Mouse (Mus musculus): Measurements from ENCODE around the gene Ifi203. TPM values are rescaled to one million over a fixed set of nuclear protein-coding genes. Genes with fewer than 3 reads are reported as not detected.
A peak's percentile ranks its signal among the peaks of the same experiment; 100 is the strongest.
"Not testable (repeated sequence)": the region's sequence is repeated elsewhere in the genome, so short reads cannot be mapped to it uniquely, and the experiment has no call there.

The Ifi203 gene
- total and polyA plus RNA-seq, 3 experiments, result 9.6 to 14.0 (median 10.7) TPM

- intact Hi-C loops (cut with DNase I), result no loop called here
- H3K79me2 ChIP-seq (replicated peaks; ENCODE audit: control insufficient read depth, insufficient read depth, low read length), result no peaks in the 10 kb centered on the region
- H3K4me3 ChIP-seq, result no peak overlapping the region
- WGBS, result 87% methylated on average over 2 of the region's 2 CpGs
- DNase-seq, result no peak
- TF ChIP-seq POLR2A (IDR thresholded peaks at IDR 0.05; ENCODE audit: insufficient read depth, low read depth, low read length), result no peak
- no peak for TF ChIP-seq EP300 (IDR thresholded peaks at IDR 0.05; ENCODE audit: insufficient read depth, low read depth, low read length)
- TF ChIP-seq CTCF (IDR thresholded peaks at IDR 0.05), result no peak
- H3K36me3 ChIP-seq (ENCODE audit: control insufficient read depth, insufficient read depth, low read length), result no peaks in the 10 kb centered on the region
- no peaks in the 10 kb centered on the region for H3K27me3 ChIP-seq (ENCODE audit: control insufficient read depth, insufficient read depth, low read length)
- no peak overlapping the region for H3K9ac ChIP-seq (ENCODE audit: low read depth, low read length)
- no peak overlapping the region for H3K27ac ChIP-seq
- H3K4me1 ChIP-seq (ENCODE audit: control insufficient read depth, insufficient read depth, low read length), result no peaks in the 10 kb centered on the region
Measured at GRCm38 (mm10) chr1:173955071-173955796, 12.8 kb upstream of the Ifi203 start.

- Histone ChIP-seq H3K79me2 (replicated peaks; ENCODE audit: control insufficient read depth, insufficient read depth, low read length) (no peaks in the 10 kb centered on the region), H3K27ac (no peak overlapping the region), H3K4me3 (no peak overlapping the region), H3K4me1 (ENCODE audit: control insufficient read depth, insufficient read depth, low read length) (no peaks in the 10 kb centered on the region), H3K9ac (ENCODE audit: low read depth, low read length) (no peak overlapping the region), H3K36me3 (ENCODE audit: control insufficient read depth, insufficient read depth, low read length) (no peaks in the 10 kb centered on the region), H3K27me3 (ENCODE audit: control insufficient read depth, insufficient read depth, low read length) (no peaks in the 10 kb centered on the region)
- no peak for DNase-seq
- intact Hi-C loops (cut with DNase I), result no loop called here
- 77% methylated on average over 1 of the region's 1 CpGs for WGBS
- TF ChIP-seq CTCF (IDR thresholded peaks at IDR 0.05) (no peak), POLR2A (IDR thresholded peaks at IDR 0.05; ENCODE audit: insufficient read depth, low read depth, low read length) (no peak), EP300 (IDR thresholded peaks at IDR 0.05; ENCODE audit: insufficient read depth, low read depth, low read length) (no peak)
Measured at GRCm38 (mm10) chr1:173953563-173953962, 11.1 kb upstream of the Ifi203 start.

GRCm38 (mm10) chr1:173949044-173949443 is 6.6 kb upstream of the Ifi203 start:
- H3K4me3 ChIP-seq; H3K27me3 ChIP-seq (ENCODE audit: control insufficient read depth, insufficient read depth, low read length); H3K36me3 ChIP-seq (ENCODE audit: control insufficient read depth, insufficient read depth, low read length); H3K9ac ChIP-seq (ENCODE audit: low read depth, low read length); DNase-seq; intact Hi-C loops (cut with DNase I); H3K27ac ChIP-seq; H3K4me1 ChIP-seq (ENCODE audit: control insufficient read depth, insufficient read depth, low read length); H3K79me2 ChIP-seq (replicated peaks; ENCODE audit: control insufficient read depth, insufficient read depth, low read length): not testable (repeated sequence)
- WGBS, result 59% methylated on average over 2 of the region's 2 CpGs

GRCm38 (mm10) chr1:173942780-173943066 is 251 bp upstream of the Ifi203 start:
- H3K36me3 ChIP-seq (ENCODE audit: control insufficient read depth, insufficient read depth, low read length); H3K27me3 ChIP-seq (ENCODE audit: control insufficient read depth, insufficient read depth, low read length); H3K4me1 ChIP-seq (ENCODE audit: control insufficient read depth, insufficient read depth, low read length); H3K79me2 ChIP-seq (replicated peaks; ENCODE audit: control insufficient read depth, insufficient read depth, low read length); intact Hi-C loops (cut with DNase I): not testable (repeated sequence)
- Histone ChIP-seq H3K4me3 (peak overlapping the region; percentile 10; the same call in 1 of the 2 replicates), H3K9ac (ENCODE audit: low read depth, low read length) (peak overlapping the region; percentile 63), H3K27ac (peak overlapping the region; percentile 84)
- peak in 1 of 2 experiments; percentile 34 for DNase-seq

GRCm38 (mm10) chr1:173941522-173941921 is 950 bp downstream of the Ifi203 start:
- H3K27ac ChIP-seq, result peak overlapping the region; percentile 84
- H3K79me2 ChIP-seq (replicated peaks; ENCODE audit: control insufficient read depth, insufficient read depth, low read length); H3K9ac ChIP-seq (ENCODE audit: low read depth, low read length); H3K36me3 ChIP-seq (ENCODE audit: control insufficient read depth, insufficient read depth, low read length); DNase-seq; intact Hi-C loops (cut with DNase I); H3K4me1 ChIP-seq (ENCODE audit: control insufficient read depth, insufficient read depth, low read length); H3K27me3 ChIP-seq (ENCODE audit: control insufficient read depth, insufficient read depth, low read length): not testable (repeated sequence)
- WGBS, result 50% methylated on average over 2 of the region's 2 CpGs
- H3K4me3 ChIP-seq, result peak overlapping the region; percentile 54

GRCm38 (mm10) chr1:173919279-173919678 is 23.2 kb downstream of the Ifi203 start:
- H3K4me3 ChIP-seq; DNase-seq; intact Hi-C loops (cut with DNase I); H3K9ac ChIP-seq (ENCODE audit: low read depth, low read length); H3K4me1 ChIP-seq (ENCODE audit: control insufficient read depth, insufficient read depth, low read length); H3K36me3 ChIP-seq (ENCODE audit: control insufficient read depth, insufficient read depth, low read length); H3K27me3 ChIP-seq (ENCODE audit: control insufficient read depth, insufficient read depth, low read length); H3K79me2 ChIP-seq (replicated peaks; ENCODE audit: control insufficient read depth, insufficient read depth, low read length); H3K27ac ChIP-seq: not testable (repeated sequence)
- 57% methylated on average over 3 of the region's 3 CpGs for WGBS

- Histone ChIP-seq H3K4me1 (ENCODE audit: control insufficient read depth, insufficient read depth, low read length) (no peaks in the 10 kb centered on the region), H3K27me3 (ENCODE audit: control insufficient read depth, insufficient read depth, low read length) (no peaks in the 10 kb centered on the region), H3K9ac (ENCODE audit: low read depth, low read length) (no peak overlapping the region), H3K4me3 (no peak overlapping the region), H3K27ac (no peak overlapping the region), H3K36me3 (ENCODE audit: control insufficient read depth, insufficient read depth, low read length) (no peaks in the 10 kb centered on the region), H3K79me2 (replicated peaks; ENCODE audit: control insufficient read depth, insufficient read depth, low read length) (no peaks in the 10 kb centered on the region)
- WGBS, result 72% methylated on average over 2 of the region's 2 CpGs
- TF ChIP-seq EP300 (IDR thresholded peaks at IDR 0.05; ENCODE audit: insufficient read depth, low read depth, low read length) (no peak), POLR2A (IDR thresholded peaks at IDR 0.05; ENCODE audit: insufficient read depth, low read depth, low read length) (no peak), CTCF (IDR thresholded peaks at IDR 0.05) (no peak)
- intact Hi-C loops (cut with DNase I), result no loop called here
- DNase-seq, result no peak
Measured at GRCm38 (mm10) chr1:173914559-173914958, 27.9 kb downstream of the Ifi203 start.

- peak overlapping the region; percentile 59 for H3K27ac ChIP-seq
- H3K79me2 ChIP-seq (replicated peaks; ENCODE audit: control insufficient read depth, insufficient read depth, low read length); H3K9ac ChIP-seq (ENCODE audit: low read depth, low read length); H3K4me1 ChIP-seq (ENCODE audit: control insufficient read depth, insufficient read depth, low read length); intact Hi-C loops (cut with DNase I); H3K36me3 ChIP-seq (ENCODE audit: control insufficient read depth, insufficient read depth, low read length); H3K4me3 ChIP-seq; H3K27me3 ChIP-seq (ENCODE audit: control insufficient read depth, insufficient read depth, low read length): not testable (repeated sequence)
- DNase-seq, result peak in 1 of 2 experiments; percentile 10
Measured at GRCm38 (mm10) chr1:173913256-173913791, 29.1 kb downstream of the Ifi203 start.

Data from heart, adult 2 months (tissue).